Mouse (Mus musculus) liver, postnatal 0 days (tissue): ENCODE results near the gene Cdh8. TPM values are rescaled to one million over a fixed set of nuclear protein-coding genes. Genes with fewer than 3 reads are reported as not detected.

Source experiments
- ATAC-seq: fragments of 200-750 bp; cut with Nextera tagmentation; 2 replicates; pipeline ENCODE4 v1.8.0; 2017; ENCODE audit warnings: mild to moderate bottlenecking, moderate library complexity
- DNase-seq: peaks from one replicate; pipeline ENCODE4 v3.0.0-alpha.2; 2016
- H3K27ac ChIP-seq: fragments of 300-500 bp; sonication (generic); 2 replicates; pipeline ENCODE4 v1.5.1; 2014; ENCODE audit warnings: antibody characterized with exemption, moderate library complexity, mild to moderate bottlenecking, low read depth
- H3K27me3 ChIP-seq: fragments of 300-500 bp; sonication (generic); 2 replicates; pipeline ENCODE4 v1.6.1; 2014; ENCODE audit warnings: low read length, control low read depth, mixed read lengths; ENCODE audit not compliant: insufficient read depth
- H3K36me3 ChIP-seq: fragments of 300-500 bp; sonication (generic); replicated peaks from 2 replicates; pipeline ENCODE4 v1.6.1; 2014; ENCODE audit warnings: mild to moderate bottlenecking, control low read depth, low read length, moderate library complexity, mixed read lengths; ENCODE audit not compliant: insufficient read depth
- H3K4me1 ChIP-seq: fragments of 300-500 bp; sonication (generic); 2 replicates; pipeline ENCODE4 v1.6.1; 2014; ENCODE audit warnings: antibody characterized with exemption, mild to moderate bottlenecking, control low read depth; ENCODE audit not compliant: insufficient read depth
- H3K4me2 ChIP-seq: fragments of 300-500 bp; sonication (generic); 2 replicates; pipeline ENCODE4 v1.6.1; 2014; ENCODE audit warnings: low read depth, mild to moderate bottlenecking, low read length, moderate library complexity, mixed read lengths
- H3K4me3 ChIP-seq: fragments of 300-500 bp; sonication (generic); 2 replicates; pipeline ENCODE4 v1.5.1; 2014; ENCODE audit warnings: low read depth, low read length
- H3K9ac ChIP-seq: fragments of 300-500 bp; sonication (generic); replicated peaks from 2 replicates; pipeline ENCODE4 v1.6.1; 2014; ENCODE audit warnings: mild to moderate bottlenecking, moderate library complexity
- H3K9me3 ChIP-seq: fragments of 300-500 bp; sonication (generic); 2 replicates; pipeline ENCODE4 v1.6.1; 2016; ENCODE audit warnings: mild to moderate bottlenecking, control low read depth, low read length, mixed read lengths
- CTCF ChIP-seq: sonication (generic); IDR thresholded peaks from 2 replicates; pipeline ENCODE4 v1.5.1; 2016; ENCODE audit warnings: antibody characterized with exemption, low read depth
- EP300 ChIP-seq: IDR thresholded peaks from 2 replicates; pipeline ENCODE4 v1.6.1; 2016; ENCODE audit warnings: antibody characterized with exemption, low read depth, mild to moderate bottlenecking
- WGBS: fragments of 180-500 bp; shearing (Covaris S2); extraction: QIAGEN DNeasy Blood & Tissue Kit; methylation state at CpG from one replicate; pipeline ENCODE4 v1.1.7; 2014; ENCODE audit not compliant: insufficient replicate concordance; 5-methylcytosine and 5-hydroxymethylcytosine counted together
- polyA plus RNA-seq: library from polyadenylated mRNA; unstranded; fragments of >200 nt; fragmentation: Nextera tagmentation; extraction: Ambion mirVana; gene quantifications from 2 replicates; pipeline ENCODE4 v1.2.1, GENCODE M21; 2015

The Cdh8 gene
- polyA plus RNA-seq, 1 experiment from 2014 or later, result not detected

- no peak overlapping the region for H3K27ac ChIP-seq
- H3K36me3 ChIP-seq, result no peaks in the 10 kb centered on the region
- no peaks in the 10 kb centered on the region for H3K4me1 ChIP-seq
- no peak overlapping the region for H3K4me2 ChIP-seq
- no peak overlapping the region for H3K4me3 ChIP-seq
- no peak overlapping the region for H3K9ac ChIP-seq
- 65% methylated on average over 2 of the region's 2 CpGs for WGBS
- H3K9me3 ChIP-seq, result no peaks in the 10 kb centered on the region; the same call in 1 of the 2 replicates
- DNase-seq (no peak), ATAC-seq (no peak)
- TF ChIP-seq EP300 (no peak), CTCF (no peak)
- no peaks in the 10 kb centered on the region for H3K27me3 ChIP-seq
Observed at GRCm38 (mm10) chr8:99314561-99314960, 101.7 kb downstream of the Cdh8 start.

GRCm38 (mm10) chr8:99304184-99304583 lies 112.1 kb downstream of the Cdh8 start:
- ATAC-seq, result no peak
- Histone ChIP-seq H3K27me3 (no peaks in the 10 kb centered on the region), H3K9ac (no peak overlapping the region)

GRCm38 (mm10) chr8:99290201-99290600 lies 126.1 kb downstream of the Cdh8 start:
- H3K4me1 ChIP-seq, result no peaks in the 10 kb centered on the region
- no peak for ATAC-seq
- no peak overlapping the region for H3K27ac ChIP-seq
- H3K4me2 ChIP-seq, result no peak overlapping the region
- H3K27me3 ChIP-seq, result no peaks in the 10 kb centered on the region
- no peak overlapping the region for H3K9ac ChIP-seq
- TF ChIP-seq EP300 (no peak), CTCF (no peak)
- WGBS, result 72% methylated on average over 1 of the region's 1 CpGs
- no peaks in the 10 kb centered on the region for H3K36me3 ChIP-seq
- no peak for DNase-seq
- H3K4me3 ChIP-seq, result no peak overlapping the region
- no peaks in the 10 kb centered on the region for H3K9me3 ChIP-seq

More at GRCm38 (mm10) chr8:99304184-99304583, 112.1 kb downstream of the Cdh8 start:
- WGBS, result 80% methylated on average over 4 of the region's 4 CpGs
- no peaks in the 10 kb centered on the region for H3K9me3 ChIP-seq
- H3K27ac ChIP-seq, result no peak overlapping the region
- no peaks in the 10 kb centered on the region for H3K4me1 ChIP-seq
- H3K36me3 ChIP-seq, result no peaks in the 10 kb centered on the region
- TF ChIP-seq CTCF, result no peak
- no peak for TF ChIP-seq EP300
- H3K4me3 ChIP-seq, result no peak overlapping the region
- DNase-seq, result no peak
- H3K4me2 ChIP-seq, result no peak overlapping the region

GRCm38 (mm10) chr8:99285103-99285502 lies 131.2 kb downstream of the Cdh8 start:
- Histone ChIP-seq H3K4me2 (no peak overlapping the region), H3K9me3 (no peaks in the 10 kb centered on the region), H3K27ac (no peak overlapping the region), H3K27me3 (no peaks in the 10 kb centered on the region), H3K36me3 (no peaks in the 10 kb centered on the region), H3K9ac (no peak overlapping the region), H3K4me3 (no peak overlapping the region), H3K4me1 (no peaks in the 10 kb centered on the region)
- no peak for ATAC-seq
- no peak for TF ChIP-seq CTCF
- TF ChIP-seq EP300, result no peak
- no peak for DNase-seq
- WGBS, result 85% methylated on average over 1 of the region's 1 CpGs

GRCm38 (mm10) chr8:99280375-99280774 lies 135.9 kb downstream of the Cdh8 start:
- Histone ChIP-seq H3K4me1 (no peaks in the 10 kb centered on the region), H3K27ac (no peak overlapping the region), H3K36me3 (no peaks in the 10 kb centered on the region), H3K9ac (no peak overlapping the region), H3K4me2 (no peak overlapping the region), H3K27me3 (no peaks in the 10 kb centered on the region), H3K4me3 (no peak overlapping the region), H3K9me3 (no peaks in the 10 kb centered on the region)
- TF ChIP-seq CTCF, result no peak
- TF ChIP-seq EP300, result no peak
- no peak for ATAC-seq
- DNase-seq, result no peak

GRCm38 (mm10) chr8:99267133-99267532 lies 149.1 kb downstream of the Cdh8 start:
- DNase-seq (no peak), ATAC-seq (no peak)
- H3K9ac ChIP-seq, result no peak overlapping the region
- H3K4me2 ChIP-seq, result no peak overlapping the region
- H3K4me3 ChIP-seq, result no peak overlapping the region
- no peak for TF ChIP-seq CTCF
- no peak for TF ChIP-seq EP300
- 65% methylated on average over 3 of the region's 3 CpGs for WGBS
- no peaks in the 10 kb centered on the region for H3K4me1 ChIP-seq
- H3K9me3 ChIP-seq, result no peaks in the 10 kb centered on the region
- H3K27me3 ChIP-seq, result no peaks in the 10 kb centered on the region
- no peak overlapping the region for H3K27ac ChIP-seq
- H3K36me3 ChIP-seq, result no peaks in the 10 kb centered on the region

- no peak for TF ChIP-seq EP300
- TF ChIP-seq CTCF, result no peak
- WGBS, result 74% methylated on average over 4 of the region's 4 CpGs
Observed at GRCm38 (mm10) chr8:99234372-99234771, 181.9 kb downstream of the Cdh8 start.

More at GRCm38 (mm10) chr8:99234372-99234771, 181.9 kb downstream of the Cdh8 start:
- Histone ChIP-seq H3K9ac (no peak overlapping the region), H3K4me1 (no peaks in the 10 kb centered on the region), H3K9me3 (no peaks in the 10 kb centered on the region), H3K4me2 (no peak overlapping the region), H3K36me3 (no peaks in the 10 kb centered on the region), H3K4me3 (no peak overlapping the region), H3K27me3 (no peaks in the 10 kb centered on the region), H3K27ac (no peak overlapping the region)
- ATAC-seq (no peak), DNase-seq (no peak)
